Mouse (Mus musculus) neural tube, embryonic 15.5 days (tissue): ENCODE results near the gene Msl1. TPM values are rescaled to one million over a fixed set of nuclear protein-coding genes. Genes with fewer than 3 reads are reported as not detected.
A peak's percentile ranks its signal among the peaks of the same experiment; 100 is the strongest.

Experiments used
- ATAC-seq: fragments of 200-750 bp; cut with Nextera tagmentation; 2 replicates; pipeline ENCODE4 v1.8.0; 2017; ENCODE audit warnings: mild to moderate bottlenecking, moderate TSS enrichment, moderate library complexity; ENCODE audit not compliant: low FRiP score
- H3K27ac ChIP-seq: fragments of 300-500 bp; sonication (generic); replicated peaks from 2 replicates; pipeline ENCODE4 v1.5.1; 2015; ENCODE audit warnings: mild to moderate bottlenecking, inconsistent platforms
- H3K27me3 ChIP-seq: fragments of 300-500 bp; sonication (generic); replicated peaks from 2 replicates; pipeline ENCODE4 v1.6.1; 2015; ENCODE audit warnings: inconsistent platforms
- H3K36me3 ChIP-seq: fragments of 300-500 bp; sonication (generic); 2 replicates; pipeline ENCODE4 v1.6.1; 2015; ENCODE audit warnings: inconsistent platforms
- H3K4me1 ChIP-seq: fragments of 300-500 bp; sonication (generic); 2 replicates; pipeline ENCODE4 v1.6.1; 2015; ENCODE audit warnings: inconsistent platforms
- H3K4me2 ChIP-seq: fragments of 300-500 bp; sonication (generic); 2 replicates; pipeline ENCODE4 v1.6.1; 2015; ENCODE audit warnings: inconsistent platforms, mild to moderate bottlenecking, moderate library complexity
- H3K4me3 ChIP-seq: fragments of 300-500 bp; sonication (generic); replicated peaks from 2 replicates; pipeline ENCODE4 v1.5.1; 2015; ENCODE audit warnings: mild to moderate bottlenecking, inconsistent platforms
- H3K9ac ChIP-seq: fragments of 300-500 bp; sonication (generic); replicated peaks from 2 replicates; pipeline ENCODE4 v1.6.1; 2015; ENCODE audit warnings: mild to moderate bottlenecking, inconsistent platforms
- H3K9me3 ChIP-seq: fragments of 300-500 bp; sonication (generic); replicated peaks from 2 replicates; pipeline ENCODE4 v1.6.1; 2016; ENCODE audit warnings: inconsistent platforms
- WGBS: fragments of 180-500 bp; shearing (Covaris S2); methylation state at CpG from one replicate; pipeline ENCODE4 v1.1.7; 2015; ENCODE audit warnings: mixed read lengths; 5-methylcytosine and 5-hydroxymethylcytosine counted together
- polyA plus RNA-seq: library from polyadenylated mRNA; unstranded; fragments of >200 nt; fragmentation: Nextera tagmentation; extraction: Ambion mirVana; gene quantifications from 2 replicates; pipeline ENCODE4 v1.2.1, GENCODE M21; 2015

The Msl1 gene
- polyA plus RNA-seq, 1 experiment from 2014 or later, result 30.1 TPM

DNA sequence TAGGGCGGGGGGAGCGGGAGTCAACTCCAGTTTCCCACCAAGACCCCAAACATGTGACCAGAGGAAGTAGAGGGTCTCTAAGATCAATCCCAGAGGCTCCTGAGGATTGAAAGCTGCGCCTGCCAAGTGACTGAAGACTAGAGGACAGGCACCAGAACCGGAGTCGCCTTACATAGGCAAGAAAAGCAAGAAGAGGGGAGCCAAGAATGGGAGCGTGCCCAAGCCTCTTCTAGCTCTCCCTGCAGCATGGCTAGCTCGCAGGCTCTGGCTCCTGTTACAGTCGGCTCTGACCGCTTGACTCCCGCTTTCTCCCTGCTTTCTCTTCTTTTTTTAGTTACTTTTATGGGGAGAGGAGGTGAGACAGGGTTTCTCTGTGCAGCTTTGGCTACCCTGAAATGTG, 10.1 kb upstream of the Msl1 start:
- peak overlapping the region; percentile 49 for H3K4me2 ChIP-seq
- H3K9me3 ChIP-seq, result no peaks in the 10 kb centered on the region
- WGBS, result 73% methylated on average over 10 of the region's 10 CpGs
- no peaks in the 10 kb centered on the region for H3K27me3 ChIP-seq
- H3K9ac ChIP-seq, result no peak overlapping the region
- no peak overlapping the region for H3K4me3 ChIP-seq
- ATAC-seq, result no peak
- H3K27ac ChIP-seq, result peak overlapping the region; percentile 84
- H3K4me1 ChIP-seq, result peaks cover 79% of the 10 kb centered on the region
- no peaks in the 10 kb centered on the region for H3K36me3 ChIP-seq

DNA sequence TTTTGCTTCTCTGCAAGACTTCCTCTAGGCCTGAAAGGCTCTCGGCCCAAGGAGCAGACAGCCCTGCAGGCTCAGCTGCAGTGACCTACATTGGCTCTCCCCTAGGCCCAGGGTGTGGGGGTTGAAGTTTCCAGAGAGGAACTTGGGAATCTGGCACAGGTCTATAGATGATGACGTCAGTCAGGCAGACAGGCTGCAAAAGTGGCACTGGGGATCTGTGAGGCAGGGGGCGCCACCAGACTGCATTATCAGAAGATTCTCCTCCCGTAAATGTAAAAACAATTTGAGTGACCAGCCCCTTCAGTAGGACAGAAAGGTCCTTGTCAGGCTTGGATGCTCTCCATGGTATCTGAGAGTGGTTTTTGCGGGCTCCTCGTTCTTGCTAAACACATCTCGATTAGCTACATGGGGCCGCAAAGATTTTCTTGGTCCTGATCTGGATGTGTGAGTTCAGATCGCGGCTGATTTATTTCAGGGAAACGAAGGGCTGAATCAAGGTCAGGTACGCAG, 9.5 kb upstream of the Msl1 start:
- H3K4me2 ChIP-seq, result peak overlapping the region; percentile 49
- H3K4me3 ChIP-seq, result no peak overlapping the region
- peaks cover 79% of the 10 kb centered on the region for H3K4me1 ChIP-seq
- H3K27me3 ChIP-seq, result no peaks in the 10 kb centered on the region
- no peaks in the 10 kb centered on the region for H3K9me3 ChIP-seq
- 13% methylated on average over 12 of the region's 12 CpGs for WGBS
- no peak overlapping the region for H3K9ac ChIP-seq
- peak overlapping the region; percentile 84 for H3K27ac ChIP-seq
- ATAC-seq, result 0 out of 2 replicates have a peak, but pooled peaks have one; percentile 30
- H3K36me3 ChIP-seq, result no peaks in the 10 kb centered on the region

DNA sequence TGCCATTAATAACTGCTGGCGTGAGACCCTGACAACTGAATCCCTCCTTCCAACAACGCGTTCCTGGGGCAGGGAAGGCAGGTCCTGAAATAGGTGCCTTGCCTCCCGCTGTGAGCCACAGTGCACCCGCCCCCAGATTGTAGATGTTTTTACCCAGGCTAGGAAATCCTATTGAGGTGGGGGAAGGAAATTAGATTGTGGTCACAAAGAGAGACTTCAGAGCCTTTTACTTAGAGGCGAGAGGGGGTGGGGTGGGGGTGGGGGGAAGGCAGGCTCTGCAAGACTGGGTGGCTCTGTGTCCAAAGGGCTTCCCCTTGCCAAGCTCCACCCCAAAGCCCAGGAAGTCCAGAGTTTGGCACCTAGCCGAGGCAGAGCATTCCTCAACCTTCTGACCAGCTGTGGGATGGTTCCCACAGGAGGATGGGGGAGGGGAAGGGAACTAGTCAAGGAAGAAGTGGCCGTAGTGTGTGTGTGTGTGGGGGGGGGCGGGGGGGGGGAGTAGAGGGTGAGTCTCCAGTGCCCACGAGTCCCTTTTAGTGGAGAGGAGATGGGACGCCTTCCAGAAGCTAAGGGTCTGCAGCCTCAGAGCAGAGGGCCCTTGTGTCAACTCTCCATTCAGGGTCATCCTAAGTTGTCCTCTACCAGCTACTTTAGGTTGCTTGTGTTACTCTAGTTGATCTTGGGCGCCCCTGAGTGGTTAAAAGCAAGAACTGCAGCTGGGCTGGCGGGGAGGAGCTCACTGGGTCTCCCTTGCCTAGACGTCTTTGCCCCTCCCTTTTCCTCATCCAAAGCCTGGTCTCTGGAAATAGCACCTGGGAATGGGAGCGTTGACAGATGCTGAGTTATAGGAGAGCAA, 8.7 kb upstream of the Msl1 start:
- peak; percentile 51 for ATAC-seq
- peaks cover 76% of the 10 kb centered on the region for H3K4me1 ChIP-seq
- WGBS, result 3% methylated on average over 15 of the region's 15 CpGs
- peak overlapping the region; percentile 84 for H3K27ac ChIP-seq
- no peaks in the 10 kb centered on the region for H3K36me3 ChIP-seq
- no peaks in the 10 kb centered on the region for H3K9me3 ChIP-seq
- no peaks in the 10 kb centered on the region for H3K27me3 ChIP-seq
- H3K4me3 ChIP-seq, result no peak overlapping the region
- H3K9ac ChIP-seq, result no peak overlapping the region
- H3K4me2 ChIP-seq, result peak overlapping the region; percentile 49

DNA sequence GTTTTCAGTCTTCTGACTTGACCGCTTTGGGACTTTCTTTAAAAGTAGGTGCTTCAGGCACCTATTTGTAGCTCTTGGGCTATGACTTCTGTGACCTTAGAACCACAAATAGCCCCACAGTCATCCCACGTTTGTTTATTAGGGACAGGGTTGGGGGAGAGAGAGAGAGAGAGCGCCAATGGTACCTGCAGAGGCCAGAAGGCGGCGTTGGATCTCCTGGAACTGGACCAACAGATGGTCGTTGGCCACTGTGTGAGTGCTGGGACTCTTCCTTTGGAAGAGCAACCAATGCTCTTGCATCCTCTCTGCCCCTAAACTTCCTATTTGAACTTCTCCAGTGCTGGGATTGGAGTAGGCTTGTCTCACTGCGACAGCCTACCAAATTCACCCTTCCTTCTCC, 8.1 kb upstream of the Msl1 start:
- Histone ChIP-seq H3K27me3 (no peaks in the 10 kb centered on the region), H3K4me2 (peak overlapping the region; percentile 49; the same call in 1 of the 2 replicates), H3K4me1 (peaks cover 70% of the 10 kb centered on the region), H3K9me3 (no peaks in the 10 kb centered on the region), H3K36me3 (no peaks in the 10 kb centered on the region), H3K27ac (peak overlapping the region; percentile 84), H3K9ac (no peak overlapping the region), H3K4me3 (no peak overlapping the region)
- 34% methylated on average over 7 of the region's 7 CpGs for WGBS
- ATAC-seq, result no peak

DNA sequence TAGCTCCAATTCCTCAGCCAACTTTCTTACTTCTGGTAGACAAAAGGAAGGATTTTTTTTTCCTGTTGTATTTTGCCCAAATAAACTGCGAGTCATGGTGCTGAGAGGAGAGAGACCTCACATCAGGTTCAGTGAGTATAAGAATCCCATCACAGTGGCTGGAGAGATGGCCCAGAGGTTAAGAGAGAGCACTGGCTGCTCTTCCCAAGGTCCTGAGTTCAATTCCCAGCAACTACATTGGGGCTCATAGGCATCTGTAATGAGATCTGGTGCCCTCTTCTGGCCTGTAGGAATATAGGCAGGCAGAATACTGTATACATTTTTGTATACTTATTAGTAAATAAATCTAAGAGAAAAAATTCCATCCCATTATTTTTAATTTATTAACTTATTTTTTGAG, 7.6 kb upstream of the Msl1 start:
- no peak overlapping the region for H3K4me3 ChIP-seq
- H3K4me2 ChIP-seq, result no peak overlapping the region
- no peak for ATAC-seq
- H3K9ac ChIP-seq, result no peak overlapping the region
- peaks cover 68% of the 10 kb centered on the region for H3K4me1 ChIP-seq
- H3K27me3 ChIP-seq, result no peaks in the 10 kb centered on the region
- 93% methylated on average over 1 of the region's 1 CpGs for WGBS
- H3K9me3 ChIP-seq, result no peaks in the 10 kb centered on the region
- H3K27ac ChIP-seq, result 0 out of 2 replicates have a peak overlapping the region, but pooled peaks have one; percentile 84
- H3K36me3 ChIP-seq, result no peaks in the 10 kb centered on the region

DNA sequence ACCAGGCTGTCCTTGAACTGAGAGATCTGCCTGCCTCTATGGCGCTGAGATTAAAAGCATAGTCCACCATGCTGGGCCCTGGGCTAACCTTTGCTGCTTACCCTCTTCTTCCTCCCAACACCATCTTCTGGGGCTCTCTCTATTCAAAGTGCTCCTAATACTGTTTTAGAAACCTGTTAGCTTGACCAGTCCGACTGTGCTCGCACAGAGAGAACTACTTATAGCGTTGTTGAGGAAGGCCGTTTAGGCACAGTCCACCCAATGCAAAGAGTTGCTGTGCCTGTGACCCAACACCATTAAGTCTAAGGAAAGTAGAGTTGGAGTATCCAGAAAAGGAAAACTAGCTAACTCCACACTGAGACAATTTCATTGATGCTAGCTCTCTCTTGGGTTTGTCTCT, 7.2 kb upstream of the Msl1 start:
- H3K9ac ChIP-seq, result no peak overlapping the region
- H3K4me2 ChIP-seq, result peak overlapping the region; percentile 97
- no peaks in the 10 kb centered on the region for H3K9me3 ChIP-seq
- WGBS, result 92% methylated on average over 5 of the region's 5 CpGs
- no peak overlapping the region for H3K4me3 ChIP-seq
- peak overlapping the region; percentile 74 for H3K27ac ChIP-seq
- H3K4me1 ChIP-seq, result peaks cover 66% of the 10 kb centered on the region
- ATAC-seq, result no peak
- no peaks in the 10 kb centered on the region for H3K36me3 ChIP-seq
- H3K27me3 ChIP-seq, result no peaks in the 10 kb centered on the region

DNA sequence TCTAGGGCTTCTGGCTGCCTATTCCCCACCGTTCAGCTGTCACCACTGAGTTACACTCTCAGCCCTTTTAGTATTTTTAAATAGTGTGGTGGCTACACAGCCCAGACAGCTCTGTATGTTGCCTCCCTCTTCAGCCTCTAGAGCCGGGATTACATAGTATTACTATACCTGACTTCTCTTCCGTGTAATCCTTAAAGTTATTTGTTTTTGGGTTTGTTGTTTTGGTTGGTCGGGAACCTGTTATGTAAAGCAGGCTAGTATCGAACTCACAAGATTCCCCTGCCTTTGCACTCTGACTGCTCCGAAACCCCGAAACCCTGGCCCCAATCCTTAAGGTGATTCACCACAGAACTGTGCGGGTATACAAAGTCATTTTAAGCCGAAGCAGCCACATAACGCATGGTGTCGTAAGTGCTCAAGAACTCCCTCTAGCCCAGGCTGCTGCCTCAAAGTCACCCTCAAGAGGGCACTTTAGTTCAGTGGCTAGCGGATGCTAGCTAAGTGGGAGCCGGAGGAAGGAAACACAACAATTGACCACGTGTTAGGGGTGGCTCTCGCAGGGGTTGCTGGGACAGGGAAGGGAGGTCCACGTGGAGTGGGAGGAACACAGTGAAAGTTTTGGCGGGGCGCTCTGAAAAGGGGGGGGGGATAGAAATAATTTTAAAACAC, 6.6 kb upstream of the Msl1 start:
- WGBS, result 13% methylated on average over 17 of the region's 18 CpGs
- peak overlapping the region; percentile 41; the same call in 1 of the 2 replicates for H3K9ac ChIP-seq

DNA sequence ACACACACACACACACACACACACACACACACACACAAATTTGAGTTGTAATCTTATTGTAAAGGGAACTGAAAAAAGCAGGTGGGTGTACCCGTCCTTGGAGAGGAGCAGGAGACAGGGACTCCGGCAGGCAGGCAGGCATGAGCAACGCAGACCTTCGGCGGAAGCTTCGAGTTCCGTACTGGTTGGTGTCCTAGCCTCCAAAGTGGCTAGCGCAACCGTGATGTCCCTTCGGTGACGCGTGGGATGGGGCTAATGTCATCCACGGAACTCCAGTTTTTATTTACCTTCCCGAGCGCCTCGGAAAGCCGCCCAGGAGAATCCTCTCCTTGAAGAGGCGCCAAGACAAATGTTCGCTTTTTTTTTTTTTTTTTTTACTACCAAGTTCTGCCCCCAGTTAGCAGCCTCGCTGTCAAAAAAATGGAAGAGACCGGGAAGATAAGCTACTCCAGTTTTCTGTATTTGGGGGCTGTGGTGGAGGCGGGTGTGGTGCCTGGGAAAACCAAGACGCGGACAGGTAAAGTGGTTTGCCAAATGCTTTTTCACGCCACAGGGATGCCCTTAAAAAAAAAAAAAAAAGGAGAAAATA, 6.0 kb upstream of the Msl1 start:
- no peak for ATAC-seq
- Histone ChIP-seq H3K4me3 (peak overlapping the region; percentile 47), H3K27me3 (no peaks in the 10 kb centered on the region), H3K4me1 (peaks cover 66% of the 10 kb centered on the region), H3K27ac (peak overlapping the region; percentile 74), H3K9me3 (no peaks in the 10 kb centered on the region), H3K4me2 (peak overlapping the region; percentile 97), H3K36me3 (no peaks in the 10 kb centered on the region), H3K9ac (peak overlapping the region; percentile 51)
- 1% methylated on average over 25 of the region's 25 CpGs for WGBS

More for the DNA sequence above, 6.6 kb upstream of the Msl1 start:
- H3K9me3 ChIP-seq, result no peaks in the 10 kb centered on the region
- ATAC-seq, result peak; percentile 77
- H3K36me3 ChIP-seq, result no peaks in the 10 kb centered on the region
- peak overlapping the region; percentile 74 for H3K27ac ChIP-seq
- H3K4me1 ChIP-seq, result peaks cover 66% of the 10 kb centered on the region
- no peaks in the 10 kb centered on the region for H3K27me3 ChIP-seq
- H3K4me3 ChIP-seq, result peak overlapping the region; percentile 47
- H3K4me2 ChIP-seq, result peak overlapping the region; percentile 97

DNA sequence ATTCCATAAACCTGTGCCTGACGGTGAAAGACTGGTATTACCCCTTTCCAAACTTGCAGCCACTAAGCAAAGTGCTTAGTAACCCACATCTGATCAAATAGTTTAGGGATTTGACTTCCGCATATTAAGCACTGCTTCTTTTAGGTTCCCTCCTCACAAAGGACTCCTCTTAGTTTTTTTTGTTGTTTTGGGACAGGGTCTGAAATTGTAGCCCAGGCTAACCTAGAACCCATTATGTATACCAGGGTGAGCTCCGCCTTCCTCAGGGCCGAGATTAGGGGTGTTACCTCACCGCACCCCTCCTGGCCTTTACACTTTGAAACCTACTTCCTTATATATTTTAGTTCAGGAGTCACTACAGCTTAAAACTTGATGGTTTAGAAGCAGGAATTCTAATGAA, 5.5 kb upstream of the Msl1 start:
- H3K36me3 ChIP-seq, result no peaks in the 10 kb centered on the region
- 0 out of 2 replicates have a peak overlapping the region, but pooled peaks have one; percentile 51 for H3K9ac ChIP-seq
- H3K9me3 ChIP-seq, result no peaks in the 10 kb centered on the region
- H3K4me3 ChIP-seq, result peak overlapping the region; percentile 47
- H3K27ac ChIP-seq, result no peak overlapping the region
- H3K4me1 ChIP-seq, result peaks cover 62% of the 10 kb centered on the region
- no peaks in the 10 kb centered on the region for H3K27me3 ChIP-seq
- no peak for ATAC-seq
- peak overlapping the region; percentile 97 for H3K4me2 ChIP-seq
- WGBS, result 44% methylated on average over 5 of the region's 5 CpGs

DNA sequence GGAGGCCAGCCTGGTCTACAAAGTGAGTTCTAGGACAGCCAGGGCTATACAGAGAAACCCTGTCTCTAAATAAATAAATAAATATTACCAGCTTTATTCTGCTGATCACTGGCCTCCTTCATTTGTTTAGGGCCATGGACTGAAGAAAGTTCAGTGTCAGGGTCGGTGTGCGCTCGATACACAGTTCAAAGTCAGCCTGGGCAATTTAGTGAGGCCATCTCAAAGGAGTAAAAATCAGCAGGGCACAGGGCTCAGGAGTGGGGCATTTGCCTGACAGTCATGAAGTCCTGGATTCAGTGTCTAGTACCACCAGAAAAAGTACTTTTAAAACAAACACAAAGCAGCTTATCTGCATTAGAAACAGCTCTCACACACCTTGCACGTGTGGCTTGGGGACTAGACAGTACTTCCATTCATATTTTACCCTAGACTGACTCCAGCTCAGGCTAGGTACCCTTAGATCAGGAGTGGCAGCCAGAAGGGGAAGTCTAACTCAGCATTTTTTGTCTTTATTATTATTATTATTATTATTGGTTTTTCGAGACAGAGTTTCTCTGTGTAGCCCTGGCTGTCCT, 4.6 kb upstream of the Msl1 start:
- Histone ChIP-seq H3K36me3 (no peaks in the 10 kb centered on the region), H3K9ac (no peak overlapping the region), H3K27me3 (no peaks in the 10 kb centered on the region), H3K4me1 (peaks cover 53% of the 10 kb centered on the region), H3K4me2 (no peak overlapping the region), H3K9me3 (no peaks in the 10 kb centered on the region), H3K4me3 (no peak overlapping the region), H3K27ac (no peak overlapping the region)
- 84% methylated on average over 5 of the region's 5 CpGs for WGBS
- no peak for ATAC-seq

DNA sequence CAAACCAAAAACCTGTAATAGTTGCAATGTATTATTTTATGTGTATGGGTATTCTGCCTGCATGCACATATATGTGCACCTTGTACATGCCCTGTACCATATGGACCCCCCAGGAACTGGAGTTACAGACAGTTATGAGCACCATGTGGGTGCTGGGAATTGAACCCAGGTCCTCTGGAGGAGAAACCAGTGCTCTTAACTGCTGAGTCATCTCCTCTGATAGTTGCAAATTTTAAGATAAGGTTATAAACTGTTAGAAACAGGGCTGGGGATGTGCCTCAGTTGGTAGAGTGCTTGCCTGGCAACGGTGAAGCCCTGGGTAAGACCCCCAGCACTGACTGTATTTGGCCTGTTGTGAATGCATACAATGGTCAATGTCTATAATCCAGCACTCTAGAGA, 3.9 kb upstream of the Msl1 start:
- no peaks in the 10 kb centered on the region for H3K27me3 ChIP-seq
- H3K36me3 ChIP-seq, result no peaks in the 10 kb centered on the region
- H3K27ac ChIP-seq, result no peak overlapping the region
- H3K4me3 ChIP-seq, result no peak overlapping the region
- no peak overlapping the region for H3K4me2 ChIP-seq
- ATAC-seq, result no peak
- 68% methylated on average over 1 of the region's 1 CpGs for WGBS
- no peak overlapping the region for H3K9ac ChIP-seq
- no peaks in the 10 kb centered on the region for H3K9me3 ChIP-seq
- peaks cover 46% of the 10 kb centered on the region for H3K4me1 ChIP-seq
